ENCODE assay signal across 25 mouse cellular contexts in genomic region chr12:76549203-76549602, GRCm38 (mm10). TPM values are rescaled to one million over a fixed set of nuclear protein-coding genes. Genes with fewer than 3 reads are reported as not detected.
DNase-seq lines count a peak whose midpoint lies in the region; ATAC-seq and TF ChIP-seq lines count a peak whose summit lies in the region.
"Had no signal": no experiment of that assay in that cellular context is flagged by ENCODE, and none has a peak within 500 bp of the region (broad histone marks: within the 10 kb centered on the region; RNA-seq: fewer than 3 reads in every experiment).

No protein-coding gene starts in this region.

- no peak overlapping the region for H3K9ac ChIP-seq in embryonic facial prominence, embryonic 13.5 days
- no peak overlapping the region for H3K9ac ChIP-seq in intestine, postnatal 0 days (ENCODE audit: low read depth, low read length)
- no peak overlapping the region for H3K9ac ChIP-seq in intestine, embryonic 16.5 days (ENCODE audit: low read depth, low read length)
- H3K9ac ChIP-seq in midbrain, postnatal 0 days (replicated peaks; ENCODE audit: low read length, poor library complexity, severe bottlenecking) = 0 out of 2 replicates have a peak overlapping the region, but pooled peaks have one; percentile 24
- no peak overlapping the region for H3K9ac ChIP-seq in midbrain, embryonic 14.5 days (replicated peaks; ENCODE audit: low read length)
- H3K9ac ChIP-seq: forebrain, embryonic 13.5 days; intestine, embryonic 15.5 days; limb, embryonic 13.5 days; liver, embryonic 13.5 days; lung, embryonic 15.5 days; midbrain, embryonic 15.5 days; neural tube, embryonic 13.5 days had no signal

- H3K4me1 ChIP-seq in embryonic facial prominence, embryonic 13.5 days = peaks cover 48% of the 10 kb centered on the region
- H3K4me1 ChIP-seq in embryonic facial prominence, embryonic 10.5 days = peaks cover 56% of the 10 kb centered on the region
- peaks cover 21% of the 10 kb centered on the region for H3K4me1 ChIP-seq in intestine, postnatal 0 days (replicated peaks; ENCODE audit: control insufficient read depth, insufficient read depth, low read length)
- peaks cover 77% of the 10 kb centered on the region for H3K4me1 ChIP-seq in intestine, embryonic 16.5 days (ENCODE audit: control insufficient read depth, insufficient read depth, low read length)
- no peaks in the 10 kb centered on the region for H3K4me1 ChIP-seq in midbrain, postnatal 0 days (ENCODE audit: insufficient read depth, low read length)
- H3K4me1 ChIP-seq in midbrain, embryonic 14.5 days (ENCODE audit: control insufficient read depth, insufficient read depth, low read length) = peaks cover 17% of the 10 kb centered on the region

- no peak for DNase-seq in embryonic facial prominence, embryonic 10.5 days (ENCODE audit: low spot score)
- DNase-seq in midbrain, postnatal 0 days (ENCODE audit: low spot score) = no peak
- no peak for DNase-seq in midbrain, embryonic 14.5 days
- DNase-seq in testis, postnatal 14 days (ENCODE audit: low spot score) = no peak
- DNase-seq in ovary, postnatal 10 days (ENCODE audit: low spot score) = no peak
- DNase-seq: adrenal gland, postnatal 10 days; cerebellum, adult 2 months; cerebellum, postnatal 25 days; layer of hippocampus, postnatal 36 days; liver, embryonic 13.5 days; lung, postnatal 4 days; right cerebral cortex, postnatal 4 days had no signal

- H3K9me3 ChIP-seq in embryonic facial prominence, embryonic 13.5 days = no peaks in the 10 kb centered on the region
- H3K9me3 ChIP-seq in embryonic facial prominence, embryonic 10.5 days = no peaks in the 10 kb centered on the region
- H3K9me3 ChIP-seq in intestine, postnatal 0 days (ENCODE audit: control insufficient read depth) = no peaks in the 10 kb centered on the region
- no peaks in the 10 kb centered on the region for H3K9me3 ChIP-seq in intestine, embryonic 16.5 days (ENCODE audit: control insufficient read depth, low read length)
- H3K9me3 ChIP-seq in midbrain, postnatal 0 days (ENCODE audit: low read length) = no peaks in the 10 kb centered on the region
- no peaks in the 10 kb centered on the region for H3K9me3 ChIP-seq in midbrain, embryonic 14.5 days (ENCODE audit: control insufficient read depth, low read length)
- H3K9me3 ChIP-seq: forebrain, embryonic 13.5 days; G1E; hindbrain, embryonic 10.5 days; intestine, embryonic 15.5 days; limb, embryonic 13.5 days; liver, embryonic 13.5 days; lung, embryonic 15.5 days; midbrain, embryonic 15.5 days; neural tube, embryonic 13.5 days had no signal

- peaks cover 42% of the 10 kb centered on the region for H3K27me3 ChIP-seq in embryonic facial prominence, embryonic 13.5 days
- H3K27me3 ChIP-seq in embryonic facial prominence, embryonic 10.5 days (replicated peaks; ENCODE audit: low read depth, poor library complexity, severe bottlenecking) = peaks cover 54% of the 10 kb centered on the region
- no peaks in the 10 kb centered on the region for H3K27me3 ChIP-seq in intestine, postnatal 0 days (replicated peaks; ENCODE audit: control insufficient read depth, insufficient read depth, low read length)
- H3K27me3 ChIP-seq in intestine, embryonic 16.5 days (replicated peaks; ENCODE audit: control insufficient read depth, insufficient read depth, low read length) = no peaks in the 10 kb centered on the region
- H3K27me3 ChIP-seq in midbrain, postnatal 0 days (ENCODE audit: insufficient read depth, low read length) = peaks cover 12% of the 10 kb centered on the region
- peaks cover 6% of the 10 kb centered on the region; the same call in 1 of the 2 replicates for H3K27me3 ChIP-seq in midbrain, embryonic 14.5 days (ENCODE audit: control insufficient read depth, insufficient read depth, low read length)
- H3K27me3 ChIP-seq: intestine, embryonic 15.5 days; lung, embryonic 15.5 days had no signal

- H3K36me3 ChIP-seq in embryonic facial prominence, embryonic 13.5 days = no peaks in the 10 kb centered on the region
- H3K36me3 ChIP-seq in embryonic facial prominence, embryonic 10.5 days (replicated peaks) = no peaks in the 10 kb centered on the region
- no peaks in the 10 kb centered on the region; the same call in 1 of the 2 replicates for H3K36me3 ChIP-seq in intestine, postnatal 0 days (ENCODE audit: control insufficient read depth, insufficient read depth)
- no peaks in the 10 kb centered on the region for H3K36me3 ChIP-seq in intestine, embryonic 16.5 days (ENCODE audit: control insufficient read depth, insufficient read depth, low read length)
- H3K36me3 ChIP-seq in midbrain, postnatal 0 days (ENCODE audit: insufficient read depth, low read length) = no peaks in the 10 kb centered on the region
- H3K36me3 ChIP-seq in midbrain, embryonic 14.5 days (ENCODE audit: control insufficient read depth, insufficient read depth, low read length) = no peaks in the 10 kb centered on the region
- H3K36me3 ChIP-seq: hindbrain, embryonic 10.5 days; intestine, embryonic 15.5 days; limb, embryonic 13.5 days; liver, embryonic 13.5 days; lung, embryonic 15.5 days; midbrain, embryonic 15.5 days; neural tube, embryonic 13.5 days had no signal

- H3K4me3 ChIP-seq in embryonic facial prominence, embryonic 13.5 days = no peak overlapping the region
- H3K4me3 ChIP-seq in embryonic facial prominence, embryonic 10.5 days = no peak overlapping the region
- H3K4me3 ChIP-seq in intestine, postnatal 0 days (ENCODE audit: low read depth, low read length) = no peak overlapping the region
- H3K4me3 ChIP-seq in intestine, embryonic 16.5 days (ENCODE audit: low read length) = no peak overlapping the region
- H3K4me3 ChIP-seq in midbrain, postnatal 0 days (ENCODE audit: low read depth, low read length) = no peak overlapping the region
- H3K4me3 ChIP-seq in midbrain, embryonic 14.5 days (replicated peaks; ENCODE audit: low read depth, low read length) = no peak overlapping the region
- H3K4me3 ChIP-seq: forebrain, embryonic 13.5 days; hindbrain, embryonic 10.5 days; intestine, embryonic 15.5 days; limb, embryonic 13.5 days; liver, embryonic 13.5 days; lung, embryonic 15.5 days; midbrain, embryonic 15.5 days; myocyte; neural tube, embryonic 13.5 days had no signal

- ATAC-seq in embryonic facial prominence, embryonic 13.5 days (ENCODE audit: insufficient number of reproducible peaks, insufficient read depth, low FRiP score, low TSS enrichment, low read depth) = no peak
- no peak for ATAC-seq in intestine, postnatal 0 days
- ATAC-seq in intestine, embryonic 16.5 days = no peak
- no peak for ATAC-seq in midbrain, postnatal 0 days (ENCODE audit: low FRiP score)
- no peak for ATAC-seq in midbrain, embryonic 14.5 days (ENCODE audit: low FRiP score, low TSS enrichment)
- ATAC-seq: forebrain, embryonic 13.5 days; hindbrain, embryonic 16.5 days; intestine, embryonic 15.5 days; midbrain, embryonic 15.5 days had no signal

- peak overlapping the region; percentile 22; the same call in 1 of the 2 replicates for H3K27ac ChIP-seq in embryonic facial prominence, embryonic 13.5 days
- no peak overlapping the region for H3K27ac ChIP-seq in embryonic facial prominence, embryonic 10.5 days (replicated peaks)
- 0 out of 2 replicates have a peak overlapping the region, but pooled peaks have one; percentile 11 for H3K27ac ChIP-seq in intestine, postnatal 0 days (ENCODE audit: low read depth, low read length)
- H3K27ac ChIP-seq in intestine, embryonic 16.5 days (ENCODE audit: low read length) = no peak overlapping the region
- H3K27ac ChIP-seq in midbrain, postnatal 0 days (ENCODE audit: low read depth, low read length) = no peak overlapping the region
- H3K27ac ChIP-seq in midbrain, embryonic 14.5 days (replicated peaks; ENCODE audit: low read depth, low read length) = no peak overlapping the region
- H3K27ac ChIP-seq: forebrain, embryonic 13.5 days; hindbrain, embryonic 10.5 days; intestine, embryonic 15.5 days; limb, embryonic 13.5 days; liver, embryonic 13.5 days; lung, embryonic 15.5 days; midbrain, embryonic 15.5 days; neural tube, embryonic 13.5 days had no signal

- no peak for TF ChIP-seq CTCF in intestine, postnatal 0 days (IDR thresholded peaks at IDR 0.05; ENCODE audit: low read depth)
- TF ChIP-seq CTCF in midbrain, postnatal 0 days (IDR thresholded peaks at IDR 0.05) = no peak

- H3K4me2 ChIP-seq in embryonic facial prominence, embryonic 13.5 days = no peak overlapping the region
- H3K4me2 ChIP-seq in intestine, postnatal 0 days (replicated peaks; ENCODE audit: low read depth) = no peak overlapping the region
- H3K4me2 ChIP-seq in intestine, embryonic 16.5 days (ENCODE audit: low read depth, low read length) = no peak overlapping the region
- H3K4me2 ChIP-seq in midbrain, postnatal 0 days (ENCODE audit: low read depth, low read length, poor library complexity, severe bottlenecking) = no peak overlapping the region
- no peak overlapping the region for H3K4me2 ChIP-seq in midbrain, embryonic 14.5 days (ENCODE audit: low read length)
- H3K4me2 ChIP-seq: forebrain, embryonic 13.5 days; intestine, embryonic 15.5 days; limb, embryonic 13.5 days; liver, embryonic 13.5 days; lung, embryonic 15.5 days; midbrain, embryonic 15.5 days; neural tube, embryonic 13.5 days had no signal

- WGBS in embryonic facial prominence, embryonic 13.5 days = 65% methylated on average over 3 of the region's 3 CpGs
- WGBS in embryonic facial prominence, embryonic 10.5 days = 60% methylated on average over 3 of the region's 3 CpGs
- 62% methylated on average over 3 of the region's 3 CpGs for WGBS in intestine, postnatal 0 days
- WGBS in intestine, embryonic 16.5 days = 69% methylated on average over 3 of the region's 3 CpGs
- WGBS in midbrain, postnatal 0 days = 74% methylated on average over 3 of the region's 3 CpGs
- WGBS in midbrain, embryonic 14.5 days = 62% methylated on average over 3 of the region's 3 CpGs

RNA-seq across cellular contexts. Expression of gene Plekhg3, which starts 18.5 kb away (rescaled TPM):
- 5.7 and 6.5 TPM in 2 replicates for polyA plus RNA-seq in embryonic facial prominence, embryonic 13.5 days (2015; fragmentation: Nextera tagmentation; extraction: Ambion mirVana)
- polyA plus RNA-seq in embryonic facial prominence, embryonic 10.5 days (2016; fragmentation: Nextera tagmentation; extraction: Ambion mirVana) = 3.3 and 3.9 TPM in 2 replicates
- 5.7 and 7.5 TPM in 2 replicates for polyA plus RNA-seq in intestine, postnatal 0 days (2015; fragmentation: Nextera tagmentation; extraction: Ambion mirVana)
- 8.8 and 9.3 TPM in 2 replicates for polyA plus RNA-seq in intestine, embryonic 16.5 days (2015; fragmentation: Nextera tagmentation; extraction: Ambion mirVana)
- total RNA-seq in midbrain, postnatal 0 days (2014; rRNA removed) = 6.2 and 8.4 TPM in 2 replicates
- 0.71 and 1.2 TPM in 2 replicates for polyA plus RNA-seq in midbrain, postnatal 0 days (2015; fragmentation: Nextera tagmentation; extraction: Ambion mirVana)
- polyA plus RNA-seq in midbrain, embryonic 14.5 days (2014; fragmentation: Nextera tagmentation; extraction: Ambion mirVana) = 0.20 and 1.1 TPM in 2 replicates

Comparison
In these comparisons a context has a peak if more than half of its experiments do, and no peak if none do; other contexts are left out.
1. H3K27ac ChIP-seq: peak in embryonic facial prominence, embryonic 13.5 days (single experiment) and intestine, postnatal 0 days (single experiment); none in embryonic facial prominence, embryonic 10.5 days (single experiment), intestine, embryonic 16.5 days (single experiment), midbrain, postnatal 0 days (single experiment) and midbrain, embryonic 14.5 days (single experiment).